Mouse (Mus musculus) retina, postnatal 7 days (tissue): ENCODE results near the gene Zbtb44.
"Not testable (repeated sequence)": the region's sequence is repeated elsewhere in the genome, so short reads cannot be mapped to it uniquely, and the experiment has no call there.

ENCODE experiments used
- DNase-seq: peaks from one replicate; pipeline ENCODE4 v3.0.0-alpha.2; 2012; ENCODE audit warnings: low read depth, low spot score

The Zbtb44 gene

DNA sequence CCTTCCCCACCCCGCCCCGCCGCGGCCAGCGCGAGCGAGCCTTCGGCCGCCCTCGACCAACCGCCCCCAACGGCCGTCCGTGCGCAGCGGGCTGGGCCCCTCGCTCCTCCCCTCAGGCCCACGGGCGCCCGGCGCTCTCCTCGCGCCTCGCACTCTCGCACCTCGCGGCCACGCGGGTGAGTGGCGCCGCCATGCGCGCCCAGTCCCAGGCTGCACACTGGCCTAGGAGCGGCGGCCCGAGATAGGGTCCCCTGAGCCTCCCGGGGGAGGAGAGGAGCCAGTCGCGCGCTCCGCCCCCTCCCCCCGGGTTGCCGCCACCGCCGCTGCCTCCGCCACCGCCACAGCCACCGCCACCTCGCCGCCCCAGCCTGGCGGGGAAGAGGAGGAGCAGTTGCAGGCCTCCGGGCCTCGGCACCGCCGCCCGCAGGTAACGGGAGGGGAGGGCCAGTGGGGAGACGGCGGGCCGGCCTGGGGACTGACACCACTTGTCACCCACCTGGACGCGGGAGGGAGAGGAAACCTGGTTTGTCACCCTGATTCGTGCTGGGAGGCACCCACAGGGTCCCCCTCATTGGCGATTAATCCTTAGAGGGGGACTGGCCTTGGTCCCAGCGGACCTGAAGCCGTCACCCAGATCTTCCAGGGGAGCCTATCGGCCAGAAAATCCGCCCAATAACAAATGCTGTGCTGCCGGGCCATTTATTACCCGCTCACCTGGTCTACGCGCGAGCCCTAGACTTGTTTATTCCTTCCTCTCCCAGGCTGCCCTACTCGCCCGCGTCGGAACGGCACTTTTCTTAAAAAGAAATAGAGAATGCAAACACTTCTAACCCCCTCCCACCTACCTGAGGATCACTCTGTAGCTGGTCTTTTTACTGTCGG is at the start of gene Zbtb44:
TSS of gene Zbtb44 (plus strand) at position 113 of the 882 bp plus-strand sequence.
- DNase-seq = peak; percentile 16

DNA sequence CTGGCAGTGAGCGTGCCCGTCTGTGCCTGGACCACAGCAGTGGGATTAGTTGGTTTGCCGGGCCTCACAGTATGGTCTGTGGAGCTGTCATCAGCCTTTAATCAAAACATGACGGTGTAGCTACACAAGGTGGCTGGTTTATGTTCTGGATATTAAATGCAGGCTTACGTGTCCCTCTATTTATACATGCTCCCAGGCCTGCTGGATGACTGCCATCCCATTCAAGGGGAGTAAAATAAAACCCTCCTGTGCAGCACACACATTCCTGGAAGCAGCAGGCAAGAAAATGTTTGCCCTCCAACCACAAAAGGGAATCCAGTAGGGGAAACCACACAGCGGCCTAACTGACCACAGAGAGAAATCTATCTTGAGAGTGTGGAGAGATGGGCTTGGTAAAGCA is 44.7 kb upstream of the Zbtb44 start:
- DNase-seq = no peak

GRCm38 (mm10) chr9:30993106-30993505 is 37.3 kb upstream of the Zbtb44 start:
- DNase-seq = peak; percentile 3

GRCm38 (mm10) chr9:30996590-30997562 is 33.6 kb upstream of the Zbtb44 start:
- DNase-seq = no peak

GRCm38 (mm10) chr9:31000641-31001040 is 29.8 kb upstream of the Zbtb44 start:
- DNase-seq = no peak

- no peak for DNase-seq
Observed at GRCm38 (mm10) chr9:31002528-31002927, 27.9 kb upstream of the Zbtb44 start.

DNA sequence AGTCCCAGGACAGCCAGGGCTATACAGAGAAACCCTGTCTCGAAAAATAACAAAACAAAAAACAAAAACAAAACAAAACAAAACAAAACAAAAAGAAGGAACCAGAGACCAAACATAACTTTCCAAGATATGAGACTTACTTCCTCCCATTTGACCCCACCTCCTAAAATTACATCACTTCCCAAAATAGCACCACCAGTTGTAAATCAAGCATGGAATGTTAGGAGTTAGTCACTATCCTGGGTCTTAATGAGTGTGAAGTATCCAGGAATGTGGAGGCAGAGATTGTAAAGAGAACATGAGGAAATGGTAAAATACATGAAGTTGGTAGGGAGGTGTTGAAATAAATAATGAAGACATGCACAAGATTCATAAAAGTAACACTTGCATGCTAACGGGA is 21.1 kb upstream of the Zbtb44 start:
- DNase-seq = no peak

- DNase-seq = no peak
Observed at GRCm38 (mm10) chr9:31010040-31010439, 20.4 kb upstream of the Zbtb44 start.

DNA sequence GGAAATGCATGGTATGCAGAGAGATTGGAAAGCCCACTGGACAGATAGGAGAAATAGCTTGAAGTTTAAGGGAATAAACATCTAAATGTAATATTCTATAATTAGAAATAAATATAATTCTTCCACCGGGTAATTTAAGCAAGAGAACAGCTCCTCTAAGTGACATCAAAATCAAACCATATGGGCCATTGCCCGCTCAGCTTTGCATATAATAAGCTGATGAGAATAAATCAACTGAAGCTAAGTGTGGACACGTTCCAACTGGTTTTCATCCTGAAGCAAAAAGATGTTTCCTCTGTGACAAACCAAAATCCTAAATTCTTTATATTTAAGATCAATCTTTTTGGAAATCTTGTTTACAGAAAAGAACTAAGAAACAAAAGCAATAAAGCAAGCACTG is 19.7 kb upstream of the Zbtb44 start:
- DNase-seq = no peak

DNA sequence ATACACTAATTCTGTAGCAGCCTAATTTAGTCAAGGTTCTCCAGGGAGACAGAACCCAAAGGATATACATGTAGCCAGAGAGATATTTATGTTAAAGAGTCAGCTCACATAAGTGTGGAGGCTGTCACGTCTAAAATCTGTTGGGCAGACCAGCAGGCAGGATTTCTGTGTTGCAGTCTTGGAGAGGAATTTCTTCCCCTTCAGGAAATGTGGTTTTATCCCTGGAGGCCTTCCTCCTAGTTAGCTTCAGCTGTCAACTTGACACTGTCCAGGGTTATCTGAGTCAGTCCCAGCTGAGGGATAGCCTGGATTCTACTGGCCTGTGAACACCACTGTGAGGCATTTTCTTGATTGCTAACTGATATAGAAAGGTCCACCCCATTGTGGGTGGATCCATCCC is 18.9 kb upstream of the Zbtb44 start:
- no peak for DNase-seq

- DNase-seq = no peak
Observed at GRCm38 (mm10) chr9:31012674-31013073, 17.8 kb upstream of the Zbtb44 start.

DNA sequence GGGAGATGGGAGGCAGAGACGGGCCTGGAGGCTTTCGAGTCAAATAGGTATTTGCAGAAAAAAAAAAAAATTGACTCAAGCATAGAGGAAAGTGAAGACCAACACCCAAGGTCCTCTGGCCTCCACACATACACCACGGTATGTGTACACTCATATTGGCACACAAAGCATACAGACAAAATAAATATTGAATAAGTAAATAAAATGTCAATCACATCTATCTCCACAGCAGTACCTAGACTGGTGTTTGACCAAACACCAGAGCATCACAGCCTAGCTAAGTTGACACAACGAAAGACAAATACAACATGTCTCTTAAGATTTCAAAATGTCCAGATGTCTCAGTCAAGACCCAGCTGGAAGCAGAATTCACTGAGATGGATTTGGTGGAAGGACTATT is 17.0 kb upstream of the Zbtb44 start:
- DNase-seq = no peak

DNA sequence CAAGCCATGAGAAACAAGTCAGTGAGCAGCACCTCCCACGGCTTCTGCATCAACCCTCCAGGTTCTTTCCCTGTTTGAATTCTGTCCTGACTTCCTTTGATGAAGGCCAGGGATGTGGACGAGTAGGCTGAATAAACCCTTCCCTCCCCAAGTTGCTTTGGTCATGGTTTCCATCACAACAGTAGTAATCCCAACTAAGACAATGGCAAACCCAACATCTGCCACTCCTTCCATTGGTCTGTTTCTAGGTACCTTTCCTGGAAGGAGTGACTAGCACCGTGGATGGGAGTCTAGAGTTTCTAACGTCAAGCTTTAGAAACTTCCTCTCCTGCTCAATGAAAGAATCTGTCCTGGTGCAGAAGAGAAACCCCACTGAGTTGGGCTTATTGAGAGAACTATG is 12.8 kb upstream of the Zbtb44 start:
- DNase-seq = no peak

- DNase-seq = no peak
Observed at GRCm38 (mm10) chr9:31018158-31018557, 12.3 kb upstream of the Zbtb44 start.

DNA sequence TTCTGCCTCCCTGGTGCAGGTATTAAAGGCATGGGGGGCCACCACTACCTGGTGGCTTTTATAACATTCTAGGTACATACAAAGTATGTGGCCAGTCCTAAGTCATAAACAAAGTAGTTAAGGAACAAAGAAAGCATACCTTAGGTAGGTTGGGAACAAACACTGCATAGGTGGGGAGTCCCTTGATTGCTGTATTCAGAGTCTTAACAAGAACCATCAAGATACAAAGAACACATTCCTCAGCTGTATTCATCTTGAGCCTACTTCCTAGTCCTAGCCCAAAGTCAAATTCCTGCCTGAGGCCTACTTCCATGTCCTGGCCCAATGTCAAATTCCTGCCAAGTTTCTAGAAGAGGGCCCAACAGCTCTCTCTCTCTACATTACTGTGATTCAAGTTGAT is 11.7 kb upstream of the Zbtb44 start:
- no peak for DNase-seq

DNA sequence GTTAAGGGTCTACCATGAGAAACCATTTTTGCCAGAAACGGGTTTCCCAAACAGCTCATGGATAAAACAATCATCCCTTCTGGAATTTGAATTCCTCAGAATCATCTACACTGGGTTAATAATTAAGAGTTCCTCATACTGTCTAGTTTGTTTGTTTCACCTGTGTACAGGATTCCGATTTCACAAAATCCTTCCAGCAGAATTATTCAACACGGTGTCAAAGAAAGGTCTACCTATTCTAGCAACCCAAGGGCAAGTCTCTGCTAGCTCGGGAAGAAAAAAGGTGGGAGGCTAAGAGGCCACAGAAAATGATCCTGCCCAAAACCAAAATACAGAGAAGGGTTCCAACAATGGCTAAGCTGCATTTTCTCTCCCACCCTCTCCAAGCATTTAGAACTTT is 2.2 kb upstream of the Zbtb44 start:
- DNase-seq = no peak

DNA sequence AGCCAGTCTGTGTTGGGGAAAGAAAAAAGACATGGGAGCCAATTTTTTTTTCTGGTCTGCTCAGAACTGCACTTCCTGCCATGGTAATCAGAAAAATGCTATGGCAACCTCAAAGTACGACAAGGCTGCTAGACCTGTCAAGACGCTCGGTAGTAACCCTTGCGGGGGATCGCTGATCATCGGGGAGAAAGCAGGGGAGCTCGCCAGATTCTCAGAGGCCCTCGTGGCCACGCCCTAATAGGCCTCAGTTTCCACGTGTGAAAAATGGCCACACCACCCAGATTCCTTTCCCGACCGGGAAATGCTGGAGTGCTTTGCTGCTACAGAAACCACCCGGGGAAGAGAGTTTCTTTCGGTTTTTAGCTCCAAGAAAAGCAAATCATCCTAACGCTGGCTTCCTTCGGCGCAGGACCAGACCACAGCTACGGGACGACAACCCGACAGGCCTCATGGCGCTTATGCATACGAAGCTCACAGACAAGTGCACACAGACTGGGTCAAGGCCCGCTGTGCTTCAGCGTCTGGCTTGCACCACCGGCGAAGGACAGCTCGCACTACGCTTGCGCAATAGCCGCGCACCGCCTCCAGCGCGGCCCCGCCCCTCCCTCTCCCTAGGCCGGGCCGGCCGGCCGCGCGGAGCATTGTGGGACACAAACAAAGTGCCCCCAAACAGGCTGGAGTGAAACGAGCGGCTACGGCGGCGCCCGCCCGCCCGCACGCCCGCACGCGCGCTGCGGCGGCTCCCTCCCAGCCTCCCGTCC is 513 bp upstream of the Zbtb44 start:
- DNase-seq = peak; percentile 92

- DNase-seq = no peak
Observed at GRCm38 (mm10) chr9:31031414-31031843, 985 bp downstream of the Zbtb44 start.

DNA sequence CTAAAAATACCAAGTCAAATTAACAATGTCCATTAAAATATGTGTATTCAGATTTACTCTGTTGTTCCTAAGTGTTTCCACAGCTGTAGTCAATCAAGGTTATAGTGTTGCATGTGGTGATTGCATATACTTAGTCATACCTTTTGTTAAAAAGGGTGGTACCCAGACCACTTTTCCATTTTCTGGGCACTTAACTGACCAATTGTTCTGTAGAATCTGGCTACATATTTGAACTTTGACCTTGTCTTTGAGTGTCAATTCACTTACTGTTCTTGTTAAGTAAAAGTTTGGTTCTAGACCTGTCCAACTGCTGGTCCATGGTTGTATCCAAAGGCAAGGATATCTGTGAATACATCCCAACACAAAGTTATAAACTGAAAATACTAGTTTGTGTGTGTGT is 2.1 kb downstream of the Zbtb44 start:
- DNase-seq = no peak

GRCm38 (mm10) chr9:31050208-31050607 is 19.8 kb downstream of the Zbtb44 start:
- no peak for DNase-seq

- DNase-seq = not testable (repeated sequence)
Observed at GRCm38 (mm10) chr9:31051509-31051908, 21.1 kb downstream of the Zbtb44 start.

DNA sequence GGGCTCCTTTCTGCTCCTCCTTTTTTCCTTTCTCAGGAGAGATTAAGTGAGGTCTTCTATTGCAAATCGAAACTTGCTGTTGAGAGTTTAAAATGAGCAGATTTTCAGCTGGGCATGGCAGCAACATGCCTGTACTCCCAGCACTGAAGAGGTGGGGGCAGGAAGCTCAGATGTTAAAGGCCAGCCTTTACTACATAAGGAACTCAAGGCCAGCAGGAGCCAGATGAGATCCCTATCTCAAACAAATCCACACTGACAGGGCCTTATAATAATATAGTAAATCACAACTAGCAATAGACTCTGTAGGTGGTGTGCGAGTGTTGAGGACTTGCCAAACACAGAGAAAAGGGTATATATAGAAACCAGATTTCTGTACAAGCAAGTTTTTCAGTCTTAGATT is 28.3 kb downstream of the Zbtb44 start:
- no peak for DNase-seq
